Mouse (Mus musculus) A20 (cell line): ENCODE measurements around the gene Wwox.

Experiments
- DNase-seq: peaks from one replicate; pipeline ENCODE4 v3.0.0-alpha.2; 2011; ENCODE audit warnings: low read depth, low spot score

Gene Wwox

GRCm38 (mm10) chr8:115322501-115322900 lies 883.0 kb downstream of the Wwox start:
- DNase-seq = no peak

- DNase-seq = no peak
Measured at GRCm38 (mm10) chr8:115330671-115331070, 891.2 kb downstream of the Wwox start.

GRCm38 (mm10) chr8:115333972-115334371 lies 894.5 kb downstream of the Wwox start:
- no peak for DNase-seq

- no peak for DNase-seq
Measured at GRCm38 (mm10) chr8:115336361-115336760, 896.9 kb downstream of the Wwox start.

- DNase-seq = no peak
Measured at GRCm38 (mm10) chr8:115348704-115349103, 909.2 kb downstream of the Wwox start.

- no peak for DNase-seq
Measured at GRCm38 (mm10) chr8:115350707-115351106, 911.3 kb downstream of the Wwox start.

GRCm38 (mm10) chr8:115357663-115358335 lies 918.3 kb downstream of the Wwox start:
- no peak for DNase-seq

GRCm38 (mm10) chr8:115358481-115358880 lies 919.0 kb downstream of the Wwox start:
- no peak for DNase-seq

GRCm38 (mm10) chr8:115359701-115360100 lies 920.2 kb downstream of the Wwox start:
- DNase-seq = no peak

GRCm38 (mm10) chr8:115362518-115362917 lies 923.1 kb downstream of the Wwox start:
- DNase-seq = no peak

- no peak for DNase-seq
Measured at GRCm38 (mm10) chr8:115374957-115375356, 935.5 kb downstream of the Wwox start.

GRCm38 (mm10) chr8:115375361-115376047 lies 936.0 kb downstream of the Wwox start:
- no peak for DNase-seq

- no peak for DNase-seq
Measured at GRCm38 (mm10) chr8:115377321-115377720, 937.9 kb downstream of the Wwox start.

- DNase-seq = no peak
Measured at GRCm38 (mm10) chr8:115380017-115380416, 940.6 kb downstream of the Wwox start.

GRCm38 (mm10) chr8:115390921-115391504 lies 951.6 kb downstream of the Wwox start:
- DNase-seq = no peak

GRCm38 (mm10) chr8:115395840-115396239 lies 956.4 kb downstream of the Wwox start:
- DNase-seq = no peak

- peak; percentile 89 for DNase-seq
Measured at GRCm38 (mm10) chr8:115397981-115398380, 958.5 kb downstream of the Wwox start.

- no peak for DNase-seq
Measured at GRCm38 (mm10) chr8:115400013-115400720, 960.7 kb downstream of the Wwox start.
